Mouse (Mus musculus): ENCODE data around the gene Pcbd1.
"Not testable (repeated sequence)": the region's sequence is repeated elsewhere in the genome, so short reads cannot be mapped to it uniquely, and the experiment has no call there.

Pcbd1 gene

GRCm38 (mm10) chr10:61103564-61104114, 14.5 kb downstream of the Pcbd1 start:
- no peak for DNase-seq

DNA sequence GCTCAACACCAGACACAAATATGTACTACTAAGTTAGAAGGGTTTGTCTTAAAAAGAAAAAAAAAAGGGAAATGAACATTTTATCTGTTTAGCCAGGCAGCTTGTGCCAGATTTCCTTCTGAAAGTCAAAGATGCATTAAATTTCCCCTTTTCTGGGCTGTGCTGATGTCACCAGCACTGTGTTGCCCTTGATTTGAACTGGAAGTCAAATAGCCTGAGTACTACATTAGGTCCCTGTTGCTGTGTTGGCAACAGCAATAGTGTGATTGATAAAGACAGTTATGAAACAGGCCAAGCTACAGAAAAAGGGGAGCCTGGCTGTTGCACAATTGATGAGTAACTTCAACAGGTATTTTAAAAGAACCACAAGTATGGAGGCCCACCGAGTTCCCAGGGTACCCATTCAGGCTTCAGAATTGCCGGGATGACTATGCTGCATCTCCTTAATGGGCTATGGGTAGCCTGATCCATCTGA, 25.2 kb downstream of the Pcbd1 start:
- DNase-seq, result no peak

DNA sequence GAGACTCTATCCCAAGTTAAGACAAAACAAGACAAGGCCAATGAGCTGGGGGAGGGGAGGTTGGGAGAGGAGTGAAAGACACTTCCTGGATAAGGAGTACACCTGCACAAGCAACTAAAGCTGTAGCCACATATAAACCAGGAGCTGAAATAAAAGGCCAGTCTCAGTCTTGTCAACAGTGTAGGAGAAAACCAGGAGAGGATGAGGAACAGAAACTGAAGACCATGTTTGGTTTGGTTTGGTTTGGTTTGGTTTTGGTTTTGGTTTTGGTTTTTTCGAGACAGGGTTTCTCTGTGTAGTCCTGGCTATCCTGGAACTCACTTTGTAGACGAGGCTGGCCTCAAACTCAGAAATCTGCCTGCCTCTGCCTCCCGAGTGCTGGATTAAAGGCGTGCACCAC, 32.6 kb downstream of the Pcbd1 start:
- DNase-seq, result not testable (repeated sequence)

GRCm38 (mm10) chr10:61123276-61123913, 34.3 kb downstream of the Pcbd1 start:
- no peak for DNase-seq

DNA sequence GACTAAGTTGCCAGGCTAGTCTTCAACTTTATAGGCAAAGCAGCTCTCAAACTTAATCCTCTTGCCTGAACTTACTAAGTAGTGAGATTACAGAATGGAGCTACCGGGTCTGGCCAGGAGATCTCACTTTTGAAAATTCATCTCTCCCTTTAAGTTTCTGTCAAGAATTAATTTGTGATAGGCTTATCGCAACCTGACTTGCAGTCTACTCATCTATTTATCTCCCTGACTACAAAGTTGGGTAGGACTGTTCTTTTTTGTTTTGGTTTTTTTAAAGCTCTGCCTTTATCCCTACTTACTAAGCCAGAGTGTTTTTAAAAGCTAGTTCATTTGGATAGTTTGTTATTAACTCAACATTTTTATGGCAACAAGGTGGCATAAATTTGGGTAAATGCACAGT, 35.3 kb downstream of the Pcbd1 start:
- DNase-seq, result no peak

- DNase-seq, result no peak
Observed at GRCm38 (mm10) chr10:61128701-61129365, 39.7 kb downstream of the Pcbd1 start.

DNA sequence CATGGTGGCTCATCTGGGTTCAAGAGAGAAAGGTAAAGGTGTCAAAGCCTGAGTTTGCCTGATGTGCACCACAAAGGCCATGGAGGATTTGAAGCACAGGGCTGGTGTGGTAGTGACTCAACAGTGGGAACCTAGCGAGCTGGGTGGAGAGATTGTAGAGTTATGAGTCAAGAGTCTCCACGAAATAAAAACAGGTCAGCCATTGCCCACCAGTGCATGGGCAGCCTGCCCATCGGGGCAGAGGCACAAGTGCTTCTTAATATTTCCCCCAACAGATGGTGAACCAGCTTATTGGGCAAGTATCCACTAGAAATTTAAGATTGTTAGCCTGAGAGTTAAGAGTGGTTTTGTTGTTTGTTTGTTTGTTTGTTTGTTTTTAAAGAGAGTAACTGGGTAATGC, 41.8 kb downstream of the Pcbd1 start:
- DNase-seq, result no peak

GRCm38 (mm10) chr10:61134041-61134440, 44.9 kb downstream of the Pcbd1 start:
- DNase-seq, result no peak

DNA sequence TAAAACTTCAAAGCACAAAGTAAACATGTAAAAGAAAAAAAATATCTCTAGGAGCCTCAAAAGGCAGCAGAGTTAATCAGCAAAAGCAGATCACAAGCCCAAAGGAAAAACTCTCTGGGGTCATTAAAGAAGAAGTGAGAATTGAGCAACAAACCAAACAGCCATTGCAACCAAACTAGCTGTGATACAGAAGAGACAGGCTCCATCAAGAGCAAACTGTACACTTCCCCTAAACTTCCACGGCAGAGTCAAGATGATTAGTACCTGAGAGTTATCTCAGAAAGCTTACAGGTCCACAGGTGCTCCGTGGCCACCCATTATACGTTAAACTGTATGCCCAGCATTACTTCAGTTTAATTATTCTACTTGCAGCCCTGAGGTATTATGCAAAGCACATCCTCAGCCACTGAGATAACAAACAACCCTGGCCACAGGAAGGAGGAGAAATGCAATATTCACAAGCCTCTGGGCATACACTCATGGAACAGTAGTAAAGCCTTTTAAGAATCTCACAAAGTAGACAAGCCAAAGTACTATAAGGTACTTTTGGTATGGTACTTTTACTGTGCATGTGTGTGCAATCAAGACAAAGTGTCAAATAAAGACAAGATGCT, 46.2 kb downstream of the Pcbd1 start:
- no peak for DNase-seq

- DNase-seq, result no peak
Observed at GRCm38 (mm10) chr10:61137567-61137966, 48.4 kb downstream of the Pcbd1 start.

DNA sequence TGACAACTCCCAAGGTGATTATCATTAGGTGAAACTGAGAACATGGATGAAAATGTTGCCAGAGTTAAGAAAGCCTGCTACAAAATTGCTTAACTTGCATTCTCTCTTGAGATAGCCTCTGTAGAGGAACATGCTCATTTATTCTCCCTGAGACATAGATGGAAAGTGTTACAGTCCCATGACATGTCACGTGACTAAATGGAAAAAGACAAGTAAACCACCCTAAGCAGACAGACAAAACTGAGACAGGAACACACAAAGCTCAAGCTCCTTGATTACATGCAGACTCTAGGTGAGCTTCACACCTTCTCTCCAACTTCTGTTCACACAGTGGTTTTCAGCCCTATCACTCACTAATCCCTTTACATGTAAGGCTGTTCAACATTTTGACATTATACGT, 54.2 kb downstream of the Pcbd1 start:
- DNase-seq, result no peak
